Mouse (Mus musculus) thymus, adult 2 months (tissue): ENCODE results near the gene Hdac5. TPM values are rescaled to one million over a fixed set of nuclear protein-coding genes. Genes with fewer than 3 reads are reported as not detected.
A peak's percentile ranks its signal among the peaks of the same experiment; 100 is the strongest.

Experiments
- DNase-seq: peaks from one replicate; pipeline ENCODE4 v3.0.0; 2021
- H3K27ac ChIP-seq: fragments of 200-500 bp; 2 replicates; pipeline ENCODE4 v1.5.1; 2012; ENCODE audit warnings: low read length, control low read depth; ENCODE audit not compliant: control insufficient read depth, insufficient read depth
- H3K27me3 ChIP-seq: fragments of 200-500 bp; 2 replicates; pipeline ENCODE4 v1.6.1; 2012; ENCODE audit warnings: mild to moderate bottlenecking, low read length, moderate library complexity, mixed read lengths; ENCODE audit not compliant: control insufficient read depth, insufficient read depth
- H3K36me3 ChIP-seq: fragments of 200-500 bp; 2 replicates; pipeline ENCODE4 v1.6.1; 2012; ENCODE audit warnings: mild to moderate bottlenecking, low read length, moderate library complexity; ENCODE audit not compliant: control insufficient read depth, insufficient read depth
- H3K4me1 ChIP-seq: fragments of 200-500 bp; replicated peaks from 2 replicates; pipeline ENCODE4 v1.6.1; 2012; ENCODE audit warnings: low read length; ENCODE audit not compliant: control insufficient read depth, insufficient read depth
- H3K4me3 ChIP-seq: fragments of 200-500 bp; 2 replicates; pipeline ENCODE4 v1.5.1; 2012; ENCODE audit warnings: mild to moderate bottlenecking, low read length, control low read depth, moderate library complexity; ENCODE audit not compliant: control insufficient read depth, insufficient read depth
- CTCF ChIP-seq: fragments of 200-500 bp; IDR thresholded peaks from 2 replicates; pipeline ENCODE4 v1.5.1; 2012; ENCODE audit warnings: mild to moderate bottlenecking, control low read depth, low read length, moderate library complexity, borderline replicate concordance; ENCODE audit not compliant: control insufficient read depth, poor library complexity, insufficient read depth; ENCODE audit errors: extremely low read depth
- POLR2A ChIP-seq: fragments of 200-500 bp; IDR thresholded peaks from 2 replicates; pipeline ENCODE4 v1.6.1; 2012; ENCODE audit warnings: mild to moderate bottlenecking, low read length, control low read depth, moderate library complexity; ENCODE audit not compliant: control insufficient read depth, poor library complexity, insufficient read depth; ENCODE audit errors: extremely low read depth
- WGBS: fragments of 180-500 bp; shearing (Covaris S2); methylation state at CpG from one replicate; pipeline ENCODE4 v1.1.7; 2018; 5-methylcytosine and 5-hydroxymethylcytosine counted together
- polyA plus RNA-seq: library from polyadenylated mRNA; depleted of rRNA; stranded (reverse); fragments of >200 nt; gene quantifications from 2 replicates; pipeline ENCODE4 v1.2.3, GENCODE M21; 2012

The Hdac5 gene
- polyA plus RNA-seq, 1 experiment: 76.8 TPM

DNA sequence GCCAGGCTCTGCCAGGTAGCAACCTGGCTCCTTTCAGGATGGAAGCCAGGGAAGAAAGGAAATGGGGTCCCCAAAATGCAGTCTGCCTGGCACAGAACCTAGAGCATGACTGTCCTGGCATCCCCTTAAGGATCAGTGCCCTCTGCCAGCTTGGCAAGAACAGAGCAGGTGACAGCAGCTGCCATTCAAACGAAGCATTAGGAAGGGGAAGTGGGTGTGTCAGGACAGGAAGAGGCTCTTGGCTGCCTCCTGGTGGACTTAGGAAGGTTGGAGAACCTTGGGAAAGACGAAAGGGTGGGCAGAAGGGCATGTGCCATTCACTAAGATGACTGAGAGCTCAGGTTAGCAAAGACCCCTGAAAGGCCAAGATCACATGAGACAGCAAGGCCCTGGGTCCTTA lies 20.2 kb downstream of the Hdac5 start:
- H3K4me3 ChIP-seq: no peak overlapping the region
- peaks cover 32% of the 10 kb centered on the region for H3K4me1 ChIP-seq
- no peaks in the 10 kb centered on the region for H3K27me3 ChIP-seq
- peak; percentile 30 for DNase-seq
- 29% methylated on average over 2 of the region's 2 CpGs for WGBS
- peak; percentile 48; the same call in 1 of the 2 replicates for TF ChIP-seq CTCF
- no peak for TF ChIP-seq POLR2A
- H3K27ac ChIP-seq: no peak overlapping the region
- no peaks in the 10 kb centered on the region for H3K36me3 ChIP-seq

DNA sequence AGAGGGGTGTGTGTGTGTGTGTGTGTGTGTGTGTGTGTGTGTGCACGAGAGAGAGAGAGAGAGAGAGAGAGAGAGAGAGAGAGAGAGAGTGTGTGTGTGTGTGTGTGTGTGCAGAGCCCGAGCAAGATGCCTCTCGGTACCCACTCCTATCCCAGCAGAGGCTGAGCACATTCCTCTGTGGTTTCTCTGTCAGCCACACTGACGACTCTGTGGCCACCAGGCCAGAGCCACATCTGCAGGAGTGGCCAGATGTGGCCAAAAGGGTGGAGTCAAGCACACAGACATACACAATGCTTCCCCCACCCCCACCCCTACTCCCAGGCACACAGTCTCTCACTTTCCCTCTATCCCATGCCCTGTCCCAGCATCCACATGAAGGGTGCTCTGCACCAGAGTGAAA lies 21.1 kb downstream of the Hdac5 start:
- DNase-seq: no peak

DNA sequence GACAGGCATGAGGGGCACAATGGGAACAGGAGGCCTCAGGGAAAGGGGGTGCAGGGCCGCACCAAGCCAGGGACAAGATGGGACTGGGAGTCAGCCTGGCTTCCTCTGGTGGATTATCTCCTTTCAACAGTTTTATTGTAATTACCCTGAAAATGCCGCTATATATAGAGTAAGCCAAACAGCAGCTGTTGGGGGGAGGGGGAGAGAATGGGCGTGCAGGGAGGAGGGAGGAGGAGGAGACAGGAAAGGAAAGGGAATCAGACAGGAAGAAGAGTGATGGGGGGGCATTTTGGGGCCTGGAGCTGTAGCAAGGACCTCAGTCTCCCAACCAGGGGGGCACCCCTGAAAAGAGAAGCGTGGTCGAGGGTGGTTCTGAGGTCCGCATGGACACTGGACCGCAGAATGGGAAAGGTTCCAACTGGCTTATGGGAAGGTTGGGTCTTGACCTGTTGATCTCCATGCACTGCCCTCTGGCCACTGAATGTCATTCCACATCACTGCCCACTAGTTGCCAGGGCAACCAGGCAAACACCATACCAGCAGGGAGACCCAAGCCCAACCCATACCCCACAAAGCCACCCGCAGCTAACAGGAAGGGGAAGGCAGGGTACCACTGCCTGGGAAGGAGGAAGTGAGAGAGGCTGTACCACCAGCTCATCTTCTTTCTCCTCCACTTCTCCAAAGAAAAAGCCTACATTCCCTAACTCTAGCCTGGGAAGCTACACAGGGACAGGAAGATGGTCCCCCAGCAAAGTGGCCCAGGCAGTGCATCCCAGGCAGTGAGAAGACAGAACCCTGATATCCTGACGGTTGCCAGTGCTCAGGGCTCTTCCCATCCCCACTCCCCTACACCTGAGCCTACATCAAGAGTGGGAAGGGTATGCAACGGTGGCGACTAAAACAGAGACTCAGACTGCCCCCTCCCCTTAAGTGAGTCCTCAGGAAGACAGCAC lies 21.9 kb downstream of the Hdac5 start:
- Histone ChIP-seq H3K27ac (no peak overlapping the region), H3K36me3 (no peaks in the 10 kb centered on the region), H3K4me3 (no peak overlapping the region), H3K4me1 (peaks cover 28% of the 10 kb centered on the region), H3K27me3 (no peaks in the 10 kb centered on the region)
- DNase-seq: no peak
- 30% methylated on average over 11 of the region's 11 CpGs for WGBS
- TF ChIP-seq POLR2A (no peak), CTCF (no peak)

More for the DNA sequence above, 21.1 kb downstream of the Hdac5 start:
- Histone ChIP-seq H3K4me3 (no peak overlapping the region), H3K4me1 (peaks cover 28% of the 10 kb centered on the region), H3K36me3 (no peaks in the 10 kb centered on the region), H3K27ac (no peak overlapping the region), H3K27me3 (no peaks in the 10 kb centered on the region)
- TF ChIP-seq CTCF: no peak
- TF ChIP-seq POLR2A: no peak
- 11% methylated on average over 4 of the region's 4 CpGs for WGBS

DNA sequence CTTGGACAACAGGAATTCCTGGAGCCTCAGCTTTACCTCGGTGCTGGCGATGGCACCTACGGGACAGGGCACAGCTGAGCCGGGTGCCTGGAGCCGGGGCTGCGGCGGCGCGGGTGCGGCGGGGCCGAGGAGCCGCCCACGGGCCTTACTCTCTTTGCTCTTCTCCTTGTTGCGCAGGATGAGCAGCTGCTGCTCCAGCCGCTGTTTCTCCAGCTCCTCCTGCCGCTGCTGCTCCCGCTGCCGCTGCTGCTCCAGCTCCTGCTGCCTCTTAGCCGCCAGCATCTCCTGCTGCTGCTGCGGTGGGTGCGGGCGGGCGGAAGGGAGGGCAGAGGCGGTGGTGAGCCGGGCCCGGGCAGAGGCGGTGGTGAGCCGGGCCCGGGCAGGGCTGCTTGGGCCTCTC lies 23.5 kb downstream of the Hdac5 start:
- DNase-seq: no peak
- Histone ChIP-seq H3K36me3 (0 out of 2 replicates have a peak, but pooled peaks cover 3% of the 10 kb centered on the region), H3K27ac (no peak overlapping the region), H3K27me3 (no peaks in the 10 kb centered on the region), H3K4me3 (no peak overlapping the region), H3K4me1 (peaks cover 28% of the 10 kb centered on the region)
- TF ChIP-seq POLR2A (no peak), CTCF (no peak)
- 95% methylated on average over 30 of the region's 30 CpGs for WGBS

DNA sequence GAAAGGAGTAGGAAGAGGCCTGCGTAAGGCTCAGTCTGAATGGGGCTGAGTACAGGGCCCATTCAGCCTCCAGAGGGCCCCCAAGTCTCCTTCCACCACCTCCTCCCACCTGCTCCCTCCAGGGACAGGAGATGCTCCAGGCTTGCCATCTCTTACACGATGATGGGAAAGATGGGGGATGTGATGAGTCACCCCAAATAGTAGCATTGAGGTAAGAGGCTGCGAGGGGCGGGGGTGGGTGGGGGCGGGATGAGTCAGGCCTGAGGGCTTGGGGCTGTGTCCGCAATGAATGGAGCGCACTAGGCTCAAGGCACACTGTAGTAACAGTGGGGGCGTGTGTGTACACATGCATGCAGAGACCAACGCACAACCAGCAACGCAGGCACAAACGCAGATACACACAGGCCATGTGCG lies 28.6 kb downstream of the Hdac5 start:
- 93% methylated on average over 12 of the region's 12 CpGs for WGBS
- peaks cover 7% of the 10 kb centered on the region; the same call in 1 of the 2 replicates for H3K36me3 ChIP-seq
- TF ChIP-seq POLR2A (no peak), CTCF (no peak)
- no peaks in the 10 kb centered on the region for H3K27me3 ChIP-seq
- no peak overlapping the region for H3K27ac ChIP-seq
- H3K4me1 ChIP-seq: no peaks in the 10 kb centered on the region
- H3K4me3 ChIP-seq: no peak overlapping the region
- no peak for DNase-seq

DNA sequence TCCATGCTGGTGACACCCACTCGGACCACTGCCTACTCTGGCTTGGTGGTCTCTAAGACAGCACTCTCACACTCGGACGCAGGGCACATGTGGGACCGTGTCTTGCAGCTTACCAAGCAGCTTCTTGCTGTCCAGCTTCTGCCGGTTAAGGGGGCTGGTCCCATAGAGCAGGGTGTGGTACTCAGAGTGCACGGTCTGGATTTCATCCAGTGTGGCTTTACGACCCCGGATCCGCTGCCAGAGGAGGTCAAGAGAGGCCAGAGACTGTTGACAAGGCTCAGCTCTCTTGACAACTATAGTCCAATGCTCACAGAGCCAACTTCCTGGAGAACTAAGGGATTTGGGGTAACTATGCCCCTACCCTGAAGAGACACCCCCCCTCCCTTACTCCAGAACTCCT lies 30.1 kb downstream of the Hdac5 start:
- no peak for TF ChIP-seq POLR2A
- no peak for TF ChIP-seq CTCF
- H3K36me3 ChIP-seq: peaks cover 12% of the 10 kb centered on the region
- no peak for DNase-seq

More for the DNA sequence above, 30.1 kb downstream of the Hdac5 start:
- H3K27ac ChIP-seq: no peak overlapping the region
- 94% methylated on average over 9 of the region's 9 CpGs for WGBS
- no peaks in the 10 kb centered on the region for H3K27me3 ChIP-seq
- no peaks in the 10 kb centered on the region for H3K4me1 ChIP-seq
- no peak overlapping the region for H3K4me3 ChIP-seq
